Mouse (Mus musculus): ENCODE results near the gene Tmem53.

DNA sequence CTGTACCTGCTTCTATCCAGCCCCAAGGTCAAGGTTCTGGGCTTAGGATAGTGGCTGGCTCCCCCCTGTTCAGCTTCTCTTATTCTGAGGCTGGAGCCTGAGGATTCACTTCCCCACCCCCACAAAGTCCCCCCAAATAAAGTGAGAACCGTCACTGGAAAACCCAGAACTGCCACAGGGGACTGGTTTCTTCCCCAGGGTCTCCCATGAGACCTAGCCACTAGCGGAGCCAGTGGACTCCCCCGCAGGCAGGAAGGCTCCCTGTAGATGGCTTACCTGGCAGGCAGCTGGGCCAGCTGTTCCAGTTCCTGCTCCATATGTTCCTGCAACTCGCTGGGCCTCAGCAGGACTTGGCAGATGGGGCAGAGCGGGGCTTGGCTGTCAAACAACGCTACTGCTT is 55.5 kb downstream of the Tmem53 start:
- TF ChIP-seq POLR2A (IDR thresholded peaks at IDR 0.05; ENCODE audit: control insufficient read depth, extremely low read depth, insufficient read depth, low read length, poor library complexity) (no peak), CTCF (IDR thresholded peaks at IDR 0.05; ENCODE audit: borderline replicate concordance, control insufficient read depth, extremely low read depth, insufficient read depth, low read length, poor library complexity) (no peak)
